Mouse (Mus musculus) thymus, adult 2 months (tissue): ENCODE measurements around the gene Clcn3. TPM values are rescaled to one million over a fixed set of nuclear protein-coding genes. Genes with fewer than 3 reads are reported as not detected.

Source experiments
- DNase-seq: peaks from one replicate; pipeline ENCODE4 v3.0.0; 2021
- H3K27ac ChIP-seq: fragments of 200-500 bp; 2 replicates; pipeline ENCODE4 v1.5.1; 2012; ENCODE audit warnings: low read length, control low read depth; ENCODE audit not compliant: control insufficient read depth, insufficient read depth
- H3K27me3 ChIP-seq: fragments of 200-500 bp; 2 replicates; pipeline ENCODE4 v1.6.1; 2012; ENCODE audit warnings: mild to moderate bottlenecking, low read length, moderate library complexity, mixed read lengths; ENCODE audit not compliant: control insufficient read depth, insufficient read depth
- H3K36me3 ChIP-seq: fragments of 200-500 bp; 2 replicates; pipeline ENCODE4 v1.6.1; 2012; ENCODE audit warnings: mild to moderate bottlenecking, low read length, moderate library complexity; ENCODE audit not compliant: control insufficient read depth, insufficient read depth
- H3K4me1 ChIP-seq: fragments of 200-500 bp; replicated peaks from 2 replicates; pipeline ENCODE4 v1.6.1; 2012; ENCODE audit warnings: low read length; ENCODE audit not compliant: control insufficient read depth, insufficient read depth
- H3K4me3 ChIP-seq: fragments of 200-500 bp; 2 replicates; pipeline ENCODE4 v1.5.1; 2012; ENCODE audit warnings: mild to moderate bottlenecking, low read length, control low read depth, moderate library complexity; ENCODE audit not compliant: control insufficient read depth, insufficient read depth
- CTCF ChIP-seq: fragments of 200-500 bp; IDR thresholded peaks from 2 replicates; pipeline ENCODE4 v1.5.1; 2012; ENCODE audit warnings: mild to moderate bottlenecking, control low read depth, low read length, moderate library complexity, borderline replicate concordance; ENCODE audit not compliant: control insufficient read depth, poor library complexity, insufficient read depth; ENCODE audit errors: extremely low read depth
- POLR2A ChIP-seq: fragments of 200-500 bp; IDR thresholded peaks from 2 replicates; pipeline ENCODE4 v1.6.1; 2012; ENCODE audit warnings: mild to moderate bottlenecking, low read length, control low read depth, moderate library complexity; ENCODE audit not compliant: control insufficient read depth, poor library complexity, insufficient read depth; ENCODE audit errors: extremely low read depth
- WGBS: fragments of 180-500 bp; shearing (Covaris S2); methylation state at CpG from one replicate; pipeline ENCODE4 v1.1.7; 2018; 5-methylcytosine and 5-hydroxymethylcytosine counted together
- polyA plus RNA-seq: library from polyadenylated mRNA; depleted of rRNA; stranded (reverse); fragments of >200 nt; gene quantifications from 2 replicates; pipeline ENCODE4 v1.2.3, GENCODE M21; 2012; rRNA removed

The Clcn3 gene
- polyA plus RNA-seq, 1 experiment: 17.2 TPM

DNA sequence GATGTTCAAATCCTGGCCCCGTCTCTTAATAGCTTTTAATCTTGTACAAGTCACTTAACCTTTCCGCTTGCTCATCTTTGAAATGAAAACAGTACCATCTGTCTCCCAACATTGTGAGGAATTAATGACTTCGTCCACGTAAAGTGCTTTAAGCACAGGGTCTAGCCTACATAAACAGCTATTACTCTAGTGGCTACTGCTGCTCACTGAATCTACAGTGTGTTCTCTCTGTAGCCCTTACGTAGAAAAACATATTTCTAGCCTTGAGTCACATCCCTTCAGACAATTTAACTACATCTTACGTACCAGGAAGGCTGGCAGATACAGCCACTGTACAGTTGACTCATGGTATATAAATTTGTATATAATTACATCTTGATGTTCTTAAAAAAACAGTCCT, 118.2 kb downstream of the Clcn3 start:
- no peak for TF ChIP-seq CTCF
- TF ChIP-seq POLR2A: no peak
- H3K36me3 ChIP-seq: no peaks in the 10 kb centered on the region
- DNase-seq: no peak
- no peak overlapping the region for H3K4me3 ChIP-seq
- 95% methylated on average over 6 of the region's 6 CpGs for WGBS
- H3K27me3 ChIP-seq: no peaks in the 10 kb centered on the region
- H3K4me1 ChIP-seq: no peaks in the 10 kb centered on the region
- no peak overlapping the region for H3K27ac ChIP-seq

DNA sequence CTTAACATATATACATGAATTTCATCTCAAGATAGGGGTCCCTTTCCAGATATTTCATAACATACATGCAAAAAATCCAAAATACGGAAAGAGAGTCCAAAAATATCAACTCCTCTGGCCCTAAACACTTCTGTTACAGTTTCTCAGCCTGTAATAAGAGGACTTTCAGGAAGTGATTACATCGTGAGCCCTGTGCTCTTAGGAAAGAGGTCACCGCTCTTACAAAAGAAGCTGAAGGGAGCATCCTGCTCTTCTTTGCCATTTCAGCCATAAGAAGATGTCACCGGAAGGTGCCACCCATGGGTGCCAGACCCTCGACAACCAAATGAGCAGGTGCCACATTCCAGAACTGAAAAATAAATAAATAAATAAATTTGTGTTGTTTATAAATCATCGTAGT, 121.3 kb downstream of the Clcn3 start:
- Histone ChIP-seq H3K4me3 (no peak overlapping the region), H3K27me3 (no peaks in the 10 kb centered on the region), H3K4me1 (no peaks in the 10 kb centered on the region), H3K27ac (no peak overlapping the region), H3K36me3 (no peaks in the 10 kb centered on the region)
- WGBS: 92% methylated on average over 6 of the region's 6 CpGs
- no peak for TF ChIP-seq CTCF
- TF ChIP-seq POLR2A: no peak
- no peak for DNase-seq

GRCm38 (mm10) chr8:60860749-60861148, 122.4 kb downstream of the Clcn3 start:
- TF ChIP-seq POLR2A (no peak), CTCF (no peak)
- Histone ChIP-seq H3K27ac (no peak overlapping the region), H3K27me3 (no peaks in the 10 kb centered on the region), H3K4me1 (no peaks in the 10 kb centered on the region), H3K4me3 (no peak overlapping the region), H3K36me3 (no peaks in the 10 kb centered on the region)
- DNase-seq: no peak
- WGBS: 79% methylated on average over 3 of the region's 3 CpGs

Other genes starting within 250 kb of the Clcn3 start
- gene Hpf1, start 92.9 kb downstream of the Clcn3 start, polyA plus RNA-seq: 10.3 and 14.2 TPM in 2 replicates
- gene Nek1, start 9.9 kb upstream of the Clcn3 start, polyA plus RNA-seq: 8.0 and 9.4 TPM in 2 replicates
- 7.6 and 9.4 TPM in 2 replicates for gene Sh3rf1, start 240.6 kb upstream of the Clcn3 start, polyA plus RNA-seq